In genomic region chr15:5236538-5236937, GRCm38 (mm10) we compare ENCODE assay signal across 9 mouse cellular contexts. TPM values are rescaled to one million over a fixed set of nuclear protein-coding genes. Genes with fewer than 3 reads are reported as not detected.
A peak's percentile ranks its signal among the peaks of the same experiment; 100 is the strongest.
DNase-seq lines count a peak whose midpoint lies in the region; ATAC-seq and TF ChIP-seq lines count a peak whose summit lies in the region.
"Had no signal": no experiment of that assay in that cellular context is flagged by ENCODE, and none has a peak within 500 bp of the region (broad histone marks: within the 10 kb centered on the region; RNA-seq: fewer than 3 reads in every experiment).

No protein-coding gene starts in this region.

- DNase-seq in adrenal gland, postnatal 36 days: peak; percentile 84 to 88
- DNase-seq in embryonic facial prominence, embryonic 10.5 days (ENCODE audit: low spot score): peak; percentile 76
- peak; percentile 84 to 89 for DNase-seq in kidney, postnatal 25 days
- peak; percentile 84 for DNase-seq in liver, postnatal 0 days
- peak; percentile 88 for DNase-seq in testis, postnatal 10 days (ENCODE audit: low spot score)

- H3K27ac ChIP-seq in embryonic facial prominence, embryonic 10.5 days (replicated peaks): no peak overlapping the region
- no peak overlapping the region for H3K27ac ChIP-seq in heart, embryonic 16.5 days (ENCODE audit: low read length)
- H3K27ac ChIP-seq in liver, postnatal 0 days (ENCODE audit: low read depth): no peak overlapping the region
- no peak overlapping the region for H3K27ac ChIP-seq in neural tube, embryonic 13.5 days (replicated peaks)

- peak; percentile 53 for ATAC-seq in CD4-positive, CD25-positive, alpha-beta regulatory T cell, adult 4 months
- ATAC-seq in heart, embryonic 16.5 days (replicated peaks; ENCODE audit: extremely low read depth, insufficient read depth, low FRiP score): no peak
- peak; percentile 70 for ATAC-seq in liver, postnatal 0 days
- ATAC-seq in neural tube, embryonic 13.5 days (ENCODE audit: low read depth): peak; percentile 77; the same call in 1 of the 2 replicates

- no peak overlapping the region for H3K4me3 ChIP-seq in embryonic facial prominence, embryonic 10.5 days
- H3K4me3 ChIP-seq in heart, embryonic 16.5 days (ENCODE audit: low read length): no peak overlapping the region
- H3K4me3 ChIP-seq in liver, postnatal 0 days (ENCODE audit: low read depth, low read length): 0 out of 2 replicates have a peak overlapping the region, but pooled peaks have one; percentile 12
- H3K4me3 ChIP-seq in neural tube, embryonic 13.5 days: no peak overlapping the region
- H3K4me3 ChIP-seq: erythroblast, embryonic 14.5 days had no signal

- peaks cover 6% of the 10 kb centered on the region for H3K4me1 ChIP-seq in embryonic facial prominence, embryonic 10.5 days
- peaks cover 11% of the 10 kb centered on the region for H3K4me1 ChIP-seq in heart, embryonic 16.5 days (ENCODE audit: control insufficient read depth, insufficient read depth, low read length)
- peaks cover 14% of the 10 kb centered on the region for H3K4me1 ChIP-seq in liver, postnatal 0 days (ENCODE audit: insufficient read depth)
- no peaks in the 10 kb centered on the region for H3K4me1 ChIP-seq in neural tube, embryonic 13.5 days (replicated peaks)

- no peaks in the 10 kb centered on the region for H3K36me3 ChIP-seq in embryonic facial prominence, embryonic 10.5 days (replicated peaks)
- no peaks in the 10 kb centered on the region for H3K36me3 ChIP-seq in heart, embryonic 16.5 days (ENCODE audit: control insufficient read depth, insufficient read depth)
- 0 out of 2 replicates have a peak, but pooled peaks cover 3% of the 10 kb centered on the region for H3K36me3 ChIP-seq in liver, postnatal 0 days (replicated peaks; ENCODE audit: insufficient read depth, low read length)
- no peaks in the 10 kb centered on the region for H3K36me3 ChIP-seq in neural tube, embryonic 13.5 days

- peak overlapping the region; percentile 21; the same call in 1 of the 2 replicates for H3K4me2 ChIP-seq in heart, embryonic 16.5 days (ENCODE audit: low read depth, low read length)
- peak overlapping the region; percentile 19; the same call in 1 of the 2 replicates for H3K4me2 ChIP-seq in liver, postnatal 0 days (ENCODE audit: low read depth, low read length)
- no peak overlapping the region for H3K4me2 ChIP-seq in neural tube, embryonic 13.5 days

- H3K27me3 ChIP-seq in embryonic facial prominence, embryonic 10.5 days (replicated peaks; ENCODE audit: low read depth, poor library complexity, severe bottlenecking): peaks cover 19% of the 10 kb centered on the region
- no peaks in the 10 kb centered on the region; the same call in 1 of the 2 replicates for H3K27me3 ChIP-seq in heart, embryonic 16.5 days (ENCODE audit: control insufficient read depth, insufficient read depth, low read length)
- H3K27me3 ChIP-seq in liver, postnatal 0 days (ENCODE audit: insufficient read depth, low read length): no peaks in the 10 kb centered on the region
- peaks cover 17% of the 10 kb centered on the region for H3K27me3 ChIP-seq in neural tube, embryonic 13.5 days

- TF ChIP-seq EP300 in liver, postnatal 0 days (IDR thresholded peaks at IDR 0.05; ENCODE audit: low read depth): no peak

- no peaks in the 10 kb centered on the region for H3K9me3 ChIP-seq in embryonic facial prominence, embryonic 10.5 days
- no peaks in the 10 kb centered on the region for H3K9me3 ChIP-seq in heart, embryonic 16.5 days (replicated peaks; ENCODE audit: control insufficient read depth, low read length)
- no peaks in the 10 kb centered on the region for H3K9me3 ChIP-seq in liver, postnatal 0 days (ENCODE audit: low read length)
- no peaks in the 10 kb centered on the region for H3K9me3 ChIP-seq in neural tube, embryonic 13.5 days

- H3K9ac ChIP-seq in heart, embryonic 16.5 days (ENCODE audit: low read length): no peak overlapping the region
- H3K9ac ChIP-seq in liver, postnatal 0 days (replicated peaks): no peak overlapping the region
- H3K9ac ChIP-seq in neural tube, embryonic 13.5 days: no peak overlapping the region

- TF ChIP-seq CTCF in liver, postnatal 0 days (IDR thresholded peaks at IDR 0.05; ENCODE audit: low read depth): peak; percentile 98

- WGBS in embryonic facial prominence, embryonic 10.5 days: 19% methylated on average over 6 of the region's 6 CpGs
- WGBS in heart, embryonic 16.5 days: 12% methylated on average over 6 of the region's 6 CpGs
- 6% methylated on average over 6 of the region's 6 CpGs for WGBS in liver, postnatal 0 days (ENCODE audit: insufficient replicate concordance)
- WGBS in neural tube, embryonic 13.5 days: 14% methylated on average over 6 of the region's 6 CpGs

RNA-seq across cellular contexts. Expression of gene Ptger4, which starts 7.4 kb away (rescaled TPM):
- 10 to 100 TPM; 23.6 to 26.3 TPM for polyA plus RNA-seq in CD4-positive, CD25-positive, alpha-beta regulatory T cell, adult 4 months (2017; shearing (Covaris generic))
- 1 to 10 TPM; 1.0 to 1.2 TPM for total RNA-seq in adrenal gland, postnatal 36 days (2021)
- 1.00 and 1.0 TPM in 2 replicates for polyA plus RNA-seq in embryonic facial prominence, embryonic 10.5 days (2016; fragmentation: Nextera tagmentation; extraction: Ambion mirVana)
- polyA plus RNA-seq in heart, embryonic 16.5 days (2015; fragmentation: Nextera tagmentation; extraction: Ambion mirVana): 5.2 and 6.7 TPM in 2 replicates
- 0.99 and 1.5 TPM in 2 replicates for polyA plus RNA-seq in liver, postnatal 0 days (2015; fragmentation: Nextera tagmentation; extraction: Ambion mirVana)
- 4.2 and 4.4 TPM in 2 replicates for polyA plus RNA-seq in neural tube, embryonic 13.5 days (2015; fragmentation: Nextera tagmentation; extraction: Ambion mirVana)

RNA-seq across cellular contexts. Expression of gene Ttc33, which starts 51.2 kb away (rescaled TPM):
- polyA plus RNA-seq in CD4-positive, CD25-positive, alpha-beta regulatory T cell, adult 4 months (2017; shearing (Covaris generic)): 10 to 100 TPM; 59.2 to 71.1 TPM
- 10 to 100 TPM; 53.0 to 67.1 TPM for total RNA-seq in adrenal gland, postnatal 36 days (2021)
- 34.9 and 35.7 TPM in 2 replicates for polyA plus RNA-seq in embryonic facial prominence, embryonic 10.5 days (2016; fragmentation: Nextera tagmentation; extraction: Ambion mirVana)
- polyA plus RNA-seq in heart, embryonic 16.5 days (2015; fragmentation: Nextera tagmentation; extraction: Ambion mirVana): 33.3 and 36.3 TPM in 2 replicates
- polyA plus RNA-seq in liver, postnatal 0 days (2015; fragmentation: Nextera tagmentation; extraction: Ambion mirVana): 16.3 and 16.5 TPM in 2 replicates
- 55.0 and 58.3 TPM in 2 replicates for polyA plus RNA-seq in neural tube, embryonic 13.5 days (2015; fragmentation: Nextera tagmentation; extraction: Ambion mirVana)
